Mouse (Mus musculus) midbrain, embryonic 14.5 days (tissue): ENCODE data around the gene Crmp1. TPM values are rescaled to one million over a fixed set of nuclear protein-coding genes. Genes with fewer than 3 reads are reported as not detected.

Experiments
- ATAC-seq: fragments of 200-750 bp; cut with Nextera tagmentation; 2 replicates; pipeline ENCODE4 v1.8.0; 2017; ENCODE audit warnings: moderate number of reproducible peaks, moderate library complexity; ENCODE audit not compliant: low FRiP score, low TSS enrichment
- DNase-seq: peaks from one replicate; pipeline ENCODE4 v3.0.0-alpha.2; 2015
- H3K27ac ChIP-seq: fragments of 300-500 bp; sonication (generic); replicated peaks from 2 replicates; pipeline ENCODE4 v1.5.1; 2014; ENCODE audit warnings: mild to moderate bottlenecking, low read depth, low read length, moderate library complexity
- H3K27me3 ChIP-seq: fragments of 300-500 bp; sonication (generic); 2 replicates; pipeline ENCODE4 v1.6.1; 2014; ENCODE audit warnings: low read length, control low read depth, mixed read lengths; ENCODE audit not compliant: control insufficient read depth, insufficient read depth
- H3K36me3 ChIP-seq: fragments of 300-500 bp; sonication (generic); 2 replicates; pipeline ENCODE4 v1.6.1; 2014; ENCODE audit warnings: low read length, control low read depth; ENCODE audit not compliant: control insufficient read depth, insufficient read depth
- H3K4me1 ChIP-seq: fragments of 300-500 bp; sonication (generic); 2 replicates; pipeline ENCODE4 v1.6.1; 2014; ENCODE audit warnings: mild to moderate bottlenecking, antibody characterized with exemption, low read length, control low read depth; ENCODE audit not compliant: control insufficient read depth, insufficient read depth
- H3K4me2 ChIP-seq: fragments of 300-500 bp; sonication (generic); 2 replicates; pipeline ENCODE4 v1.6.1; 2014; ENCODE audit warnings: mild to moderate bottlenecking, low read length, moderate library complexity
- H3K4me3 ChIP-seq: fragments of 300-500 bp; sonication (generic); replicated peaks from 2 replicates; pipeline ENCODE4 v1.5.1; 2014; ENCODE audit warnings: low read depth, low read length
- H3K9ac ChIP-seq: fragments of 300-500 bp; sonication (generic); replicated peaks from 2 replicates; pipeline ENCODE4 v1.6.1; 2014; ENCODE audit warnings: mild to moderate bottlenecking, low read length, moderate library complexity
- H3K9me3 ChIP-seq: fragments of 300-500 bp; sonication (generic); 2 replicates; pipeline ENCODE4 v1.6.1; 2016; ENCODE audit warnings: low read length, control low read depth, mixed read lengths; ENCODE audit not compliant: control insufficient read depth
- WGBS: fragments of 180-500 bp; shearing (Covaris S2); extraction: QIAGEN DNeasy Blood & Tissue Kit; methylation state at CpG from one replicate; pipeline ENCODE4 v1.1.7; 2014; 5-methylcytosine and 5-hydroxymethylcytosine counted together
- polyA plus RNA-seq: library from polyadenylated mRNA; unstranded; fragments of >200 nt; fragmentation: Nextera tagmentation; extraction: Ambion mirVana; gene quantifications from 2 replicates; pipeline ENCODE4 v1.2.1, GENCODE M21; 2014

Gene Crmp1
- polyA plus RNA-seq, 1 experiment from 2014 or later, result 906 TPM

GRCm38 (mm10) chr5:37252101-37252804 is 10.5 kb downstream of the Crmp1 start:
- H3K27me3 ChIP-seq, result no peaks in the 10 kb centered on the region
- H3K4me1 ChIP-seq, result peaks cover 61% of the 10 kb centered on the region
- peaks cover 12% of the 10 kb centered on the region; the same call in 1 of the 2 replicates for H3K36me3 ChIP-seq
- H3K4me3 ChIP-seq, result no peak overlapping the region
- no peak overlapping the region for H3K9ac ChIP-seq
- H3K9me3 ChIP-seq, result no peaks in the 10 kb centered on the region
- no peak overlapping the region for H3K27ac ChIP-seq
- no peak for DNase-seq
- no peak for ATAC-seq
- 84% methylated on average over 9 of the region's 9 CpGs for WGBS
- H3K4me2 ChIP-seq, result no peak overlapping the region

DNA sequence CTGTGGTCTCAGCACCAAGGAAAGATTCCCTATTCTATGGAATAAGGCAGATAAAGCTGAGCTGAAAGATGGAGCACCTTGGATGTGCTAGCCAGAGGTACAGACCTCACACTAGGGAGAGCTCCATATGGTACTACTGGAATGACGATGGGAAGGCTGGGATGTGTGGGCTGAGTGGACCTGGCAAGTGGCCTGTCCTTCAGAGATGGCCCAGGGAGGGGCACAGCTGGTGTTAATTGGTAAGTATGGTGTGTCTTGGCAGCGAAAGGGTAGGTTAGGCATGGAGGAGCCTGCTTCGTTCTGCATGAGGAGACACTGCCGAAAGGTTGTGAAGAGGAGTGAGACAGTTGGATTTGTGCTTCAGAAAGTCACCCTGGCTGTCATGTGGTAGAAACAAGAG is 12.8 kb downstream of the Crmp1 start:
- Histone ChIP-seq H3K4me1 (peaks cover 52% of the 10 kb centered on the region), H3K27me3 (no peaks in the 10 kb centered on the region), H3K9me3 (no peaks in the 10 kb centered on the region), H3K36me3 (peaks cover 12% of the 10 kb centered on the region; the same call in 1 of the 2 replicates), H3K27ac (no peak overlapping the region), H3K4me3 (no peak overlapping the region), H3K9ac (no peak overlapping the region), H3K4me2 (no peak overlapping the region)
- no peak for DNase-seq
- 78% methylated on average over 4 of the region's 4 CpGs for WGBS
- no peak for ATAC-seq

GRCm38 (mm10) chr5:37256823-37257222 is 15.1 kb downstream of the Crmp1 start:
- no peak overlapping the region for H3K27ac ChIP-seq
- no peaks in the 10 kb centered on the region for H3K9me3 ChIP-seq
- no peaks in the 10 kb centered on the region for H3K27me3 ChIP-seq
- DNase-seq, result no peak
- H3K36me3 ChIP-seq, result peaks cover 12% of the 10 kb centered on the region; the same call in 1 of the 2 replicates
- no peak overlapping the region for H3K4me2 ChIP-seq
- WGBS, result 76% methylated on average over 7 of the region's 7 CpGs
- no peak overlapping the region for H3K9ac ChIP-seq
- H3K4me1 ChIP-seq, result peaks cover 40% of the 10 kb centered on the region
- H3K4me3 ChIP-seq, result no peak overlapping the region
- ATAC-seq, result no peak

DNA sequence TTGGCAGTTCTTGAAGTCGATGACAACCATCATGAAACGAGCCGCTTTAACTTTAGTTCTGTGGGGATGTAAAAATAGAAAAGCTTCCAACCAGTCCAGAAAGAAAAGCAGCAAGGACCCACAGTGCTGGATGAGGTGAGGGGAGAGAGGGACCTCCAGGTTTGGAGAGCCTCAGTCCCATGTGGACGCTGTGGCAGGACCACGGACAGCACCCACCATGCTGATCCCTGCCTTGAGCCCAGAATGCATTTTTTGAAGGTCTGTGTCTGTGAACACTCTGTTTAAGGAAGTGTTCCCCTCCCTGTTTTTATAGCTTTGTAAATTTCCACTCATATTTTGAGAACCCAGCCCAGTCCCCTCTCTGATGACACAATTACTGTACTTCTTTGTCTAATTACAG is 15.5 kb downstream of the Crmp1 start:
- Histone ChIP-seq H3K4me3 (no peak overlapping the region), H3K4me1 (peaks cover 42% of the 10 kb centered on the region), H3K4me2 (no peak overlapping the region), H3K9me3 (no peaks in the 10 kb centered on the region), H3K27me3 (no peaks in the 10 kb centered on the region), H3K9ac (no peak overlapping the region), H3K36me3 (peaks cover 10% of the 10 kb centered on the region; the same call in 1 of the 2 replicates), H3K27ac (no peak overlapping the region)
- no peak for ATAC-seq
- WGBS, result 67% methylated on average over 5 of the region's 5 CpGs
- peak; percentile 16 for DNase-seq

GRCm38 (mm10) chr5:37261734-37262133 is 20.0 kb downstream of the Crmp1 start:
- ATAC-seq, result 0 out of 2 replicates have a peak, but pooled peaks have one; percentile 21

DNA sequence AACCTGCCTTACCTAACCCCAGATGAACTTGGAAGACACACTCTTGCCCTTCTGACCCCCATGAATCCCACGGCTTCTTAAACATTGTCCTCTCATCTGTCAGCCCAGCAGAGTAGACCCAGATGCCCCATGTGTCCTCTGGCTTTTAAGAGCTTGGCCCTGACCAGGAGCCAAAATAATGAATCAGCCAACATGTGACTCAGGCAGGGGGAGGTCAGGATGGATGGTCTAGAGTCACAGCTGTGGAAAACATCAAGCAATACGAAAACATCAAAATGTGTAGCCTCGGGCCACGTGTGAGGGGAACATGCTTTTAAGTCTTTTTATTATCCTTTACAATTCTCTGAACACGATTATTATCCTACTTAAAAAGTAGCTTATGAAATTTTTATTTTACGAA is 22.1 kb downstream of the Crmp1 start:
- 72% methylated on average over 6 of the region's 6 CpGs for WGBS
- DNase-seq, result peak; percentile 21
- H3K27ac ChIP-seq, result no peak overlapping the region

More at GRCm38 (mm10) chr5:37261734-37262133, 20.0 kb downstream of the Crmp1 start:
- H3K27me3 ChIP-seq, result no peaks in the 10 kb centered on the region
- whole genome bisulfite sequencing, result 52% methylated on average over 5 of the region's 5 CpGs
- DNase-seq, result peak; percentile 33
- H3K36me3 ChIP-seq, result peaks cover 22% of the 10 kb centered on the region
- no peak overlapping the region; the same call in 1 of the 2 replicates for H3K27ac ChIP-seq
- no peak overlapping the region for H3K9ac ChIP-seq
- peaks cover 32% of the 10 kb centered on the region for H3K4me1 ChIP-seq
- no peak overlapping the region for H3K4me3 ChIP-seq
- no peak overlapping the region for H3K4me2 ChIP-seq
- H3K9me3 ChIP-seq, result no peaks in the 10 kb centered on the region

GRCm38 (mm10) chr5:37281021-37281420 is 39.3 kb downstream of the Crmp1 start:
- ATAC-seq (no peak), DNase-seq (no peak)
- no peaks in the 10 kb centered on the region for H3K4me1 ChIP-seq
- no peak overlapping the region for H3K4me3 ChIP-seq
- no peak overlapping the region for H3K4me2 ChIP-seq
- H3K9ac ChIP-seq, result no peak overlapping the region
- no peak overlapping the region for H3K27ac ChIP-seq
- WGBS, result 94% methylated on average over 11 of the region's 11 CpGs
- H3K36me3 ChIP-seq, result peaks cover 96% of the 10 kb centered on the region
- no peaks in the 10 kb centered on the region for H3K27me3 ChIP-seq
- H3K9me3 ChIP-seq, result no peaks in the 10 kb centered on the region

More for the DNA sequence above, 22.1 kb downstream of the Crmp1 start:
- peaks cover 19% of the 10 kb centered on the region; the same call in 1 of the 2 replicates for H3K4me1 ChIP-seq
- no peak overlapping the region for H3K9ac ChIP-seq
- H3K4me2 ChIP-seq, result no peak overlapping the region
- H3K36me3 ChIP-seq, result peaks cover 42% of the 10 kb centered on the region
- no peaks in the 10 kb centered on the region for H3K9me3 ChIP-seq
- H3K4me3 ChIP-seq, result no peak overlapping the region
- no peak for ATAC-seq
- no peaks in the 10 kb centered on the region for H3K27me3 ChIP-seq

DNA sequence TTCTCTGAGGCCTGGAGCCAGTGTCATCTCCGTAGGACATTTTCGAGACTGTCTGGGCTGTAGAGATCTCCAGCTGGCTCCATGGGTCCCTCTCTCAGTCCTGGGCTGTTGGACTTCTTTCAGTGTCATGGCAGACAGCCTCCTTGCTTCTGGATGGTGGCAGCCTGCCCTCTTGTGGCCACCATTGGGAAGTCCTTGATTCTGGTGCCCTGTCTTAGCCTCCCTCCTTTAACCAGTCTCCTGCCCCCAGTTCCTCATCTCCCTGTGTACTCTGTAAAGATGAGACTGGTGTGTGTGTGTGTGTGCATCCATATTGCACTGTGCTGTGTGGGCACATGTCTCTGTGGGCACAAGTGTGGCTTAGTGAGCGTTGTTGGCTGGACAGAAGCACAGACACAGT is 46.6 kb downstream of the Crmp1 start:
- Histone ChIP-seq H3K27ac (no peak overlapping the region), H3K9me3 (no peaks in the 10 kb centered on the region), H3K4me3 (no peak overlapping the region), H3K36me3 (peaks cover 93% of the 10 kb centered on the region), H3K27me3 (no peaks in the 10 kb centered on the region), H3K9ac (no peak overlapping the region), H3K4me2 (no peak overlapping the region), H3K4me1 (no peaks in the 10 kb centered on the region)
- ATAC-seq (no peak), DNase-seq (peak; percentile 76)
- WGBS, result 85% methylated on average over 3 of the region's 3 CpGs

DNA sequence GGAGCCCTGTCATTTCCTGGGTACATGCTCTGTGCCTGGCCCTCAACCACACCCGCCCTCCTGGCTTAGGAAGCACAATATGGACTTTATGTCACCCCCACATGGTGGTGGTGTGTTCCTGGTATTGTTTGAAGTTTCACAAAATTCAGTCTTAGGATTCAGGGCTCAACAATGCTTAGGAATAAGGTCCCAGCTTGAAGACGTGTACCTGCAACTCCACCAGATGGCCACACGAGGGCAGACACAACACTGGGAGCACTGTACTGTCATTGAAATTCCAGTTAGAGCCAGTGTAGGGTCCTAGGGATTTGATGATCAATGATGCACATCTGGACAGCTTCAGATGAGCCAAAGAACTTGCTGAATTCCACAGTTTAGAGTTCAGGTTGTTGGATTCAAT is 47.5 kb downstream of the Crmp1 start:
- Histone ChIP-seq H3K36me3 (peaks cover 85% of the 10 kb centered on the region), H3K4me1 (no peaks in the 10 kb centered on the region), H3K27me3 (no peaks in the 10 kb centered on the region), H3K9ac (no peak overlapping the region), H3K9me3 (no peaks in the 10 kb centered on the region), H3K4me2 (no peak overlapping the region), H3K27ac (no peak overlapping the region), H3K4me3 (no peak overlapping the region)
- 19% methylated on average over 3 of the region's 3 CpGs for WGBS
- DNase-seq (peak; percentile 87), ATAC-seq (0 out of 2 replicates have a peak, but pooled peaks have one; percentile 49)
